Mouse (Mus musculus): ENCODE measurements around the gene Rspo4. TPM values are rescaled to one million over a fixed set of nuclear protein-coding genes. Genes with fewer than 3 reads are reported as not detected.

The Rspo4 gene
- 0.14 and 0.21 TPM in 2 replicates for polyA plus RNA-seq (2016; fragmentation: Nextera tagmentation; extraction: Ambion mirVana)

DNA sequence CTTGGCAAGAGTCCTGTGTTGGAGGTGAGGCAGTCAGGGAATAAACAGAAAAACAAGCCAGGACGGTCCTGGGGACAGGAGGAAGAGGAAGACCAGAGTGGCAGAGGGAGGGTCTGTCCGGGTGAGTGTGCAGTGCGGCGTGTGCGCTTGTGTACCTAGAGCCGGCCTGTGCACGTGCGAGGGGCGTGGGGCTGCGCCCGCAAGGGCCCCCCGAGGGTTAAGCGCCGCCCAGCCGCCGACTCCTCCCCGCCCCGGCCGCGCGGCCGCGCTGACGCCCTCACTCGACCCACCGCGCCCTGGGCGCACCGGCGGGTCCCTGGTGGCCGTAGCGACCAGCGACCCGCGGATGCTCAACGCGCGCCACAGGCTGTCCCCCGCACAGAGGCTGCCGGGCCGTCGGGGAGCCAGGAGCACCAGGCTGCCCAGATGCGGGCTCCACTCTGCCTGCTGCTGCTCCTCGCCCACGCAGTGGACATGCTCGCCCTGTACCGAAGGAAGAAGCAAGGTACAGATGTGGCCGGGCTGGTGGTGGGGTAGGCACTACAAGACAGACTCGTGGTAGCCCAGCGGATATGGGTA, at the start of gene Rspo4:
TSS of gene Rspo4 (plus strand) at position 280 of the 579 bp plus-strand sequence.
- Histone ChIP-seq H3K27me3 (ENCODE audit: low read depth, poor library complexity, severe bottlenecking) (peaks cover 58% of the 10 kb centered on the region), H3K27ac (replicated peaks) (0 out of 2 replicates have a peak within 1 kb of the TSS, but pooled peaks have one; percentile 17), H3K36me3 (no peaks in the 10 kb centered on the region), H3K4me3 (peak within 1 kb of the TSS; percentile 56), H3K4me1 (peaks cover 12% of the 10 kb centered on the region), H3K9me3 (replicated peaks) (no peaks in the 10 kb centered on the region)
- WGBS, result 1% methylated on average over 50 of the region's 50 CpGs
- peak; percentile 44 for DNase-seq (ENCODE audit: low spot score)

DNA sequence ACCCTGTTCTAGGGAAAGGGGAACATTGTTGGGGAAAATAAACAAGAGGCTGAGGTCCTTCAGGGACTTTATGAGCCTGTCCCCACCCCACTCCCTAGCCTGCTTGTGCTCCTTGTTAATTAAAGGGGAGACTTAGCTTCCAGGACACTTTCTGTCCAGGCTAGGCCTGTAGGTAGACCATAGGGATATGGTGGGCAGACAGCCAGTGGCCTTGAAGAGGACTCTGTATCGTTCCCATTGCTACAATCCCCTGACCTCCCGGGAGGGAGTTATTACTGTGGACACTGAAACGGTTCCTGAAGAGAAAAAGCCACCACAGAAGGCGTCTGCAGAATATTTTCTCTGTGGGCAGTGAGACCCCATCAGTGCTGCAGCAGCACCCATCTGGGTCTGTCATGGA, 27.1 kb upstream of the Rspo4 start:
- Histone ChIP-seq H3K27me3 (ENCODE audit: low read depth, poor library complexity, severe bottlenecking) (no peaks in the 10 kb centered on the region), H3K4me3 (no peak overlapping the region), H3K9me3 (replicated peaks) (no peaks in the 10 kb centered on the region), H3K27ac (replicated peaks) (no peak overlapping the region), H3K4me1 (no peaks in the 10 kb centered on the region), H3K36me3 (no peaks in the 10 kb centered on the region)
- DNase-seq (ENCODE audit: low spot score), result no peak
- 78% methylated on average over 4 of the region's 4 CpGs for WGBS

DNA sequence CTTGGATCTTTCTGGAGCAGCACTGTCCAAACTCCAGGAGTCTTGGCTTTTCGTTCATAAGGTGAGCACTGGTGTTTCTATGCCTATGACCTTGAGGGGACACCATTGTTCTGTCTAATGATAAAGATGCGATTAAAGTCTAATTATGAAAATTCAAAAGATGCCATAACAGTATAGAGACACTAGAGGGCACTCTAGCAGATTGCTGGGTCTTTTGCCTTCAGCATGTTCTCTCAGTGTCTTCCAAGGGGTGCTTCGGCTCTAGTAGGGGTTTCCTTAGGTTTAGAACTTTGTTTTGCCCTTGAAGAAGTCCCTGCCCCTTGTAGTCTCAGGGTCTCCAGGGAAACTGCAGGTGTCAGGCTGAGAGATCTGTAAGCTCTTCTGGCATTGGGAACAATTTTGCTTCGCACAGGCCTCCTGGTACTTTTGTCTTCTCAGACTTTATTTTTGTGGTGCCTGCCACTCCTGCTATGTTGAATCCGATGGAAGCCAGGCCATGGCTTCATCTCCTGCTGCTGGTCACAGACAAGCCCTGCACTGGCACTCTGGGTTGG, 19.6 kb downstream of the Rspo4 start:
- Histone ChIP-seq H3K4me3 (no peak overlapping the region), H3K27ac (replicated peaks) (peak overlapping the region; percentile 61), H3K27me3 (ENCODE audit: low read depth, poor library complexity, severe bottlenecking) (no peaks in the 10 kb centered on the region; the same call in 1 of the 2 replicates), H3K4me1 (peaks cover 12% of the 10 kb centered on the region), H3K9me3 (replicated peaks) (no peaks in the 10 kb centered on the region), H3K36me3 (no peaks in the 10 kb centered on the region)
- 50% methylated on average over 5 of the region's 5 CpGs for WGBS
- no peak for DNase-seq (ENCODE audit: low spot score)

DNA sequence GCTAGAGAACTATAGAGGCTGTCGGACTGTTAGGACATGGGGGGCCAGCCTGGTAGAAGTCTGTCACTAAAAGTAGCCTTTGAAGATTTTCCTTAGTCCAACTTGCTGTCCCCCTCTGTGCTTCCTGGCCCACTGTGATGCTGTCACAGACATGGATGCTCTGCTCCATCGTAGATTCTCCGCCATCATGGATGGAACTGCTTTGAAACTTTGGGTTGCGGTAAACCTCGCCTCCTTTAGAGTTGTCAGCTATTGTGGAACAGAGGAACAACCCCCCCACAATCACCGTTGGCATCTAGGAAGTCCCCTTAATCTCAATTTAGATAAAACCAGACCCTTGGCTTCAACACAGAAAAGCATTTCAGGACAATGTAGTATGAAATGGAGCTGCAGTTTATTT, 22.2 kb downstream of the Rspo4 start:
- no peak for DNase-seq (ENCODE audit: low spot score)
- H3K36me3 ChIP-seq, result no peaks in the 10 kb centered on the region
- H3K9me3 ChIP-seq (replicated peaks), result no peaks in the 10 kb centered on the region
- H3K27me3 ChIP-seq (ENCODE audit: low read depth, poor library complexity, severe bottlenecking), result peaks cover 4% of the 10 kb centered on the region; the same call in 1 of the 2 replicates
- WGBS, result 92% methylated on average over 6 of the region's 6 CpGs
- no peak overlapping the region for H3K4me3 ChIP-seq
- H3K4me1 ChIP-seq, result peaks cover 12% of the 10 kb centered on the region
- H3K27ac ChIP-seq (replicated peaks), result no peak overlapping the region

DNA sequence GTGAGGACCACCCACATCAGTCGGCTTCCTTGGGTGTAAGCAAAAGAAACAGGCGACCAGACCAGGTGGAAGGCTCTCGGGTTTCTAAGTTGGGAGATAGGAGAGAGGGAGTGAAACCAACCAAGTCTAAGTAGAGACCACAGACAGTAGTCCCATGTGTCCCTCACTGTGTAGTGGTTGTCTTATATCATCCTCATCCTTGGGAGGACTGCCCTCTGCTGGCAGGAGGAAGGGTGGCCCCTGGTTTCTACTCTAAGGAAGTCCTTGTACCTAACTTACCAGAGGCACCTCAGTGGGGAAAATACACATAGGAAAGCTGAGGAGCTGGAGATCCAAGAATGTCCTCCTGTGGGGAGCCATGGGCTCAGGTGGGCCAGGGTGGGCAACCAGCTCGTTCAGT, 23.8 kb downstream of the Rspo4 start:
- no peaks in the 10 kb centered on the region for H3K9me3 ChIP-seq (replicated peaks)
- no peak overlapping the region for H3K4me3 ChIP-seq
- H3K36me3 ChIP-seq, result no peaks in the 10 kb centered on the region
- no peak overlapping the region for H3K27ac ChIP-seq (replicated peaks)
- DNase-seq (ENCODE audit: low spot score), result peak; percentile 68
- peaks cover 12% of the 10 kb centered on the region for H3K4me1 ChIP-seq
- H3K27me3 ChIP-seq (ENCODE audit: low read depth, poor library complexity, severe bottlenecking), result peaks cover 4% of the 10 kb centered on the region; the same call in 1 of the 2 replicates
- WGBS, result 53% methylated on average over 4 of the region's 4 CpGs

DNA sequence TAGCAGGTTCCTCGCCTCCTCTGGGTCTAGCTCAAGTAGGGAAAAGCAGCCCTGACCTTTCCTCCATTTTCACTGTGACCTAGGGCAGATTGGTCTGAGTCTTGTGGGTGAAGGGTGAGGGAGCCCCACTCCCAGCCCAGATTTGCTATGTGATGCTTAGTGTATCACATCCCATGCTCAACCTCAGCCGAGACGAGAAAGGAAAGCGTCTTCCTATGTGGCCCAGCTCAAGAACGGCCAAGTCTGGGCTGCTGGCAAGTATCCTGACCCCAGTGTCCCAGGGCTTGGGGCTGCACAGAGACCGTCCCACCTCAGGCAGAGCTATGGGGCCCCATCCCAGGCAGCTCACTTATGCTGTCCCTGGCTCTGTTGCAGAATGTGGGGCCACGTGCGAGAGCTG, 25.5 kb downstream of the Rspo4 start:
- whole genome bisulfite sequencing, result 82% methylated on average over 8 of the region's 8 CpGs
- Histone ChIP-seq H3K27me3 (ENCODE audit: low read depth, poor library complexity, severe bottlenecking) (peaks cover 4% of the 10 kb centered on the region), H3K36me3 (no peaks in the 10 kb centered on the region), H3K4me3 (no peak overlapping the region), H3K4me1 (peaks cover 3% of the 10 kb centered on the region), H3K9me3 (replicated peaks) (no peaks in the 10 kb centered on the region), H3K27ac (replicated peaks) (no peak overlapping the region)
- DNase-seq (ENCODE audit: low spot score), result no peak

DNA sequence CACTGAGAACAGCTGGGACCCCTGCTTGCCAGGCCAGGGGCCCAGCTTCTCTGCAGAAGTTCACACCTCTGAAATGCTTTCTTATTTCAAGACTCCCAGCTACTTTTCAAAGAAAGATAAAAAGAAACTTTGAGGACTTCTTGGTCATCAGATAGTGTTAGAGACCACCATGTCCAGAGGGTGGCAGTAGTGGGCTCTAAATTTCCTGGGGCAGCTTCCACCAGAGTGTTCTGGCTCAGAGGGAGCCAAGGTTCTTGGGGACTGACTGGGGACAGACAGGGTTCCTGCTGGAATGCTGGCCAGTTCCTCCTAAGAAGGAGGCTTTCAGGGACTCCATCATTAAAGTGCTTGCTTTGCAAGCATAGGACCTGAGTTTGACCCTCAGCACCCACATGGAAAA, 31.8 kb downstream of the Rspo4 start:
- H3K27me3 ChIP-seq (ENCODE audit: low read depth, poor library complexity, severe bottlenecking), result peaks cover 16% of the 10 kb centered on the region
- no peaks in the 10 kb centered on the region for H3K9me3 ChIP-seq (replicated peaks)
- no peak overlapping the region for H3K27ac ChIP-seq (replicated peaks)
- H3K4me1 ChIP-seq, result no peaks in the 10 kb centered on the region
- no peaks in the 10 kb centered on the region for H3K36me3 ChIP-seq
- DNase-seq (ENCODE audit: low spot score), result no peak
- H3K4me3 ChIP-seq, result no peak overlapping the region

DNA sequence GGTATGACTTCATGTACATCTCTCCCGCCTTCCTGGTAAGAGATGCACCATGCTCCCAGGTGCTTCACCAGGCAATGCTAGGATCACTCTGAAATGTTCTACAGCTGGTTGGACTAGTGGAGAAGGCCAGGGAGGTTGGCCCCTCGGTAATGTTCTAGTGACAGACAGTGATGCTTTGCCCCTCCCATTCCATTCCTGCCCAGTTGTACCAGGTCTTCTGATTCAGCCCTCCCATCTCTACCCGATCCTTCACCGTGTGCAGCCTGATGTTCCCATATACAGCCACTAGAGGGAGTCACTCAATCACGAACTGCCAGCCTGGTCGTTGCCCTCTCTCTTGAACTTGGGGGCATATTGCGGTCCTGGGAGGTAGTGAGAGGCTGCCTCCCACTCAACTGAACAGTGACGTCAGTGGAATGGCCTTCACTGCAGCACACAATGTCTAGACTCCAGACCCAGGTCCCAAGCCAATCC, 33.3 kb downstream of the Rspo4 start:
- Histone ChIP-seq H3K36me3 (no peaks in the 10 kb centered on the region), H3K9me3 (replicated peaks) (no peaks in the 10 kb centered on the region), H3K27me3 (ENCODE audit: low read depth, poor library complexity, severe bottlenecking) (peaks cover 16% of the 10 kb centered on the region), H3K27ac (replicated peaks) (no peak overlapping the region), H3K4me1 (no peaks in the 10 kb centered on the region), H3K4me3 (no peak overlapping the region)
- 14% methylated on average over 8 of the region's 8 CpGs for WGBS
- peak; percentile 70 for DNase-seq (ENCODE audit: low spot score)

DNA sequence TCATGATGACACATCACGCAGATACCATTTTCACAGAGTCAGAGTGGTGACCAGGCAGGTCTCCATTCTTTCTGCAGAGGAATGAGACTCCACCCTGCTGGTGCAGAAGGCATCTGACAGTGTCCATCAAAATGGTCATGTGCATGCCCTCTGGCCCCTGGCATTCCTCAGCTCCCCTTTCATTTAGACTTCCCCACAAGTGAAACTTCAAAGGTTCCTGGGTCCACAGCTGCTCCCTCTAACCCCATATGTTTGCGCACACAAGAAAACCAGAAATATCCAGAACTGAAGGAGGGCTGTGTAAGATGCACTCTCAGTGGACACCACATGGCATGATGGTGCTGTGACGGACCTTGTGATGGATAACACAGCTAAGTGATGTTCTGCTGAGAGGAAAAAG, 35.9 kb downstream of the Rspo4 start:
- H3K27ac ChIP-seq (replicated peaks), result no peak overlapping the region
- no peaks in the 10 kb centered on the region for H3K9me3 ChIP-seq (replicated peaks)
- no peaks in the 10 kb centered on the region for H3K36me3 ChIP-seq
- peaks cover 11% of the 10 kb centered on the region for H3K27me3 ChIP-seq (ENCODE audit: low read depth, poor library complexity, severe bottlenecking)
- DNase-seq (ENCODE audit: low spot score), result no peak
- 75% methylated on average over 3 of the region's 3 CpGs for WGBS
- no peaks in the 10 kb centered on the region for H3K4me1 ChIP-seq
- no peak overlapping the region for H3K4me3 ChIP-seq

DNA sequence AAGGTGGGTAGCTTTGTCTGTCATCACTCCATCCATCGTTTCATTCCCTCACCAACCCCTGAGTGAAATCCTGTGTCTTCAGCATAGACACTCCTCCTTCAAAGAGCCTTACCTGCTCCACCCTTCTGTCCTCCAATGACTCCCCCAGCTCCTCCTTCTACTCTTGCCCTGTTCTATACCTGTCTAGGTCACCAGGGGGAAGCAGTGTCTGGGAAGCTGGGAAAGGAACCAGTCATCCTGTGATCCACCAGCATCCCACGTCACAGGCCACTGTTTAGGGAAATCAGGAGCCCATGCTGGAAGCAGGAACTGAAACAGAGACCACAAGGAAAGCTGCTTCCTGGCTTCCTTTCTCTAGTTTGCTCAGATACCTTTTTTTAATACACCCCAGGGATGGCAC, 37.0 kb downstream of the Rspo4 start:
- DNase-seq (ENCODE audit: low spot score), result no peak
- no peak overlapping the region for H3K4me3 ChIP-seq
- WGBS, result 63% methylated on average over 2 of the region's 2 CpGs
- no peaks in the 10 kb centered on the region for H3K9me3 ChIP-seq (replicated peaks)
- H3K27me3 ChIP-seq (ENCODE audit: low read depth, poor library complexity, severe bottlenecking), result peaks cover 8% of the 10 kb centered on the region
- no peaks in the 10 kb centered on the region for H3K36me3 ChIP-seq
- no peak overlapping the region for H3K27ac ChIP-seq (replicated peaks)
- no peaks in the 10 kb centered on the region for H3K4me1 ChIP-seq

DNA sequence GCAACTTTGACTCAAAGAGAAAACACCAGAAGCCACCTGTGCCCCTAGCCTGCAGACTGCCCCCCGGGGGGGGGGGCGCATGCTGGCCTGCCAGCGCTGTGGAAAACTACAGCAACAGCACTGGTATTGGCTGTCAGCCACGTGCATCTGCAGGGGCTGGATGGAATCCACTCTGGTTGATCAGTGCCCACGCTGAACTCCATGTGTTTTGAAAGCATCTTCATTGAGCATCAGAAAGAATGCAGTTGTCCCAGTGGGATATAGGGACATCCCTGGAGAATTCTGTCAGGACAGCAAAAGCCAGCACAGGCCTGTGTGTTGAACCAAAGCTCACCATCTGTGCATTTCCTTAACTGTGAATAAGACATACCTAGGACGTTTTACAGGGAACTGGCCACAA, 48.3 kb downstream of the Rspo4 start:
- Histone ChIP-seq H3K4me1 (peaks cover 16% of the 10 kb centered on the region), H3K27ac (replicated peaks) (no peak overlapping the region), H3K27me3 (ENCODE audit: low read depth, poor library complexity, severe bottlenecking) (no peaks in the 10 kb centered on the region), H3K9me3 (replicated peaks) (no peaks in the 10 kb centered on the region), H3K4me3 (no peak overlapping the region), H3K36me3 (no peaks in the 10 kb centered on the region)
- DNase-seq (ENCODE audit: low spot score), result no peak
- WGBS, result 69% methylated on average over 6 of the region's 6 CpGs

DNA sequence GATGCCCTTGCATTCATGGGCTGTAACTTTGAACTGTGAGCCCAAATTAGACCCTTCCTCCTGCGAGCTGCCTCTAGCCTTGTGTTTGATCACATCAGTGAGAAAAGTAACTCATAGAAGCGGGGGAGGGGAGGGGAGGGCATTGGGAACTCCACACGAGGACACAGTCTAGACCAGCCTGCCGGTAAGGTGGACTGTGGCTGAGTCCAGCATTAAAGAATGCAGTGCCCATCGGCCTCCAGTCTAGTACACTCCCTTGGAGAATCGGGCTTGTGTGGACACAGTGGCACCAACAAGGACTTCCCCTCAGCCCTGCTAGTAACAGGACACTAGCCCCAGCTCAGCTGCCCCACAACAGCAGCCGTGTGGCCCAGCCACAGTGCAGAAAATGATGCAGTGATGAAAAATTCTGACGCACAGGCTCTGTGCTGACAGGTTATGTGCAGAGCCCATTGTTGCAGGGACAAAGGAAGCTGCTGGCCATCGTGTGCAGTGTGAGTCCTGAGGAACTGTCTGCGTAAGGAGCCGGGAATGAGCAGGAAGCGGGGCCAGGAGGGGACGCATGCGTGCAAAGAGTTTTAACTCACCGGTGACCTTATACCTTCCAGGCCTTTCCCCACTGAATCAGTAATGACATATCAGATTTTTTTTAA, 50.5 kb downstream of the Rspo4 start:
- Histone ChIP-seq H3K27me3 (ENCODE audit: low read depth, poor library complexity, severe bottlenecking) (no peaks in the 10 kb centered on the region), H3K9me3 (replicated peaks) (no peaks in the 10 kb centered on the region), H3K36me3 (no peaks in the 10 kb centered on the region), H3K4me3 (no peak overlapping the region), H3K4me1 (peaks cover 16% of the 10 kb centered on the region), H3K27ac (replicated peaks) (peak overlapping the region; percentile 71)
- DNase-seq (ENCODE audit: low spot score), result no peak
- WGBS, result 68% methylated on average over 15 of the region's 15 CpGs

Measured in midbrain, embryonic 10.5 days (tissue).